Mouse (Mus musculus) hindbrain, embryonic 11.5 days (tissue): ENCODE measurements around the gene Gm11568. TPM values are rescaled to one million over a fixed set of nuclear protein-coding genes. Genes with fewer than 3 reads are reported as not detected.
"Not testable (repeated sequence)": the region's sequence is repeated elsewhere in the genome, so short reads cannot be mapped to it uniquely, and the experiment has no call there.

Experiments used
- ATAC-seq: fragments of 200-750 bp; cut with Nextera tagmentation; 2 replicates; pipeline ENCODE4 v1.8.0; 2017; ENCODE audit warnings: mild to moderate bottlenecking, moderate TSS enrichment, moderate library complexity; ENCODE audit not compliant: low FRiP score
- DNase-seq: peaks from one replicate; pipeline ENCODE4 v3.0.0-alpha.2; 2015; ENCODE audit warnings: low spot score
- H3K27ac ChIP-seq: fragments of 300-500 bp; sonication (generic); 2 replicates; pipeline ENCODE4 v1.5.1; 2014; ENCODE audit warnings: mild to moderate bottlenecking, low read depth, low read length
- H3K27me3 ChIP-seq: fragments of 300-500 bp; sonication (generic); 2 replicates; pipeline ENCODE4 v1.6.1; 2014; ENCODE audit warnings: mild to moderate bottlenecking, low read length, moderate library complexity, mixed read lengths; ENCODE audit not compliant: control insufficient read depth, insufficient read depth
- H3K36me3 ChIP-seq: fragments of 300-500 bp; sonication (generic); 2 replicates; pipeline ENCODE4 v1.6.1; 2014; ENCODE audit warnings: mild to moderate bottlenecking, low read length, moderate library complexity, mixed read lengths; ENCODE audit not compliant: control insufficient read depth, insufficient read depth
- H3K4me1 ChIP-seq: fragments of 300-500 bp; sonication (generic); replicated peaks from 2 replicates; pipeline ENCODE4 v1.6.1; 2014; ENCODE audit warnings: low read length, mixed read lengths; ENCODE audit not compliant: control insufficient read depth, insufficient read depth
- H3K4me2 ChIP-seq: fragments of 300-500 bp; sonication (generic); replicated peaks from 2 replicates; pipeline ENCODE4 v1.6.1; 2014; ENCODE audit warnings: mild to moderate bottlenecking, low read depth, low read length
- H3K4me3 ChIP-seq: fragments of 300-500 bp; sonication (generic); 2 replicates; pipeline ENCODE4 v1.5.1; 2014; ENCODE audit warnings: low read depth, low read length
- H3K9ac ChIP-seq: fragments of 300-500 bp; sonication (generic); 2 replicates; pipeline ENCODE4 v1.6.1; 2014; ENCODE audit warnings: low read depth, low read length
- H3K9me3 ChIP-seq: fragments of 300-500 bp; sonication (generic); 2 replicates; pipeline ENCODE4 v1.6.1; 2016; ENCODE audit warnings: low read length; ENCODE audit not compliant: control insufficient read depth
- WGBS: fragments of 180-500 bp; shearing (Covaris S2); extraction: QIAGEN DNeasy Blood & Tissue Kit; methylation state at CpG from one replicate; pipeline ENCODE4 v1.1.7; 2014; 5-methylcytosine and 5-hydroxymethylcytosine counted together
- polyA plus RNA-seq: library from polyadenylated mRNA; unstranded; fragments of >200 nt; fragmentation: Nextera tagmentation; extraction: Ambion mirVana; gene quantifications from 2 replicates; pipeline ENCODE4 v1.2.1, GENCODE M21; 2014

Gene Gm11568
- polyA plus RNA-seq, 1 experiment from 2014 or later, result not detected

GRCm38 (mm10) chr11:99864176-99864575, 6.5 kb downstream of the Gm11568 start, which contains the start of gene Gm11559:
Gene Gm11559, plus strand, starts transcription at chr11:99864476.
- ATAC-seq, H3K27me3 ChIP-seq, H3K27ac ChIP-seq, H3K9me3 ChIP-seq, H3K4me2 ChIP-seq, H3K4me1 ChIP-seq, H3K36me3 ChIP-seq, H3K9ac ChIP-seq, H3K4me3 ChIP-seq, DNase-seq: not testable (repeated sequence)
- WGBS, result 87% methylated on average over 1 of the region's 1 CpGs

GRCm38 (mm10) chr11:99873089-99873488, 15.4 kb downstream of the Gm11568 start, which contains the start of gene Krtap9-1:
Gene Krtap9-1, plus strand, starts transcription at chr11:99873389.
- H3K4me1 ChIP-seq, H3K4me3 ChIP-seq, H3K27me3 ChIP-seq, H3K9me3 ChIP-seq, H3K27ac ChIP-seq, DNase-seq, H3K36me3 ChIP-seq, ATAC-seq, H3K4me2 ChIP-seq, H3K9ac ChIP-seq: not testable (repeated sequence)
- WGBS, result 78% methylated on average over 1 of the region's 1 CpGs

- not testable (repeated sequence) for H3K4me1 ChIP-seq, ATAC-seq
Measured at GRCm38 (mm10) chr11:99878887-99879286, 21.2 kb downstream of the Gm11568 start, which contains the start of gene Gm11567. Gene Gm11567, plus strand, starts transcription at chr11:99879187.

GRCm38 (mm10) chr11:99907620-99908019, 49.9 kb downstream of the Gm11568 start, which contains the start of gene Krtap31-1:
Gene Krtap31-1, plus strand, starts transcription at chr11:99907920.
- DNase-seq (no peak), ATAC-seq (no peak)
- no peak within 1 kb of the TSS for H3K9ac ChIP-seq
- no peaks in the 10 kb centered on the region for H3K27me3 ChIP-seq
- no peaks in the 10 kb centered on the region for H3K4me1 ChIP-seq
- H3K36me3 ChIP-seq, result no peaks in the 10 kb centered on the region
- no peak within 1 kb of the TSS for H3K4me3 ChIP-seq
- 88% methylated on average over 2 of the region's 2 CpGs for WGBS
- no peak within 1 kb of the TSS for H3K4me2 ChIP-seq
- H3K27ac ChIP-seq, result no peak within 1 kb of the TSS
- no peaks in the 10 kb centered on the region for H3K9me3 ChIP-seq

More at GRCm38 (mm10) chr11:99878887-99879286, 21.2 kb downstream of the Gm11568 start, which contains the start of gene Gm11567:
- not testable (repeated sequence) for H3K36me3 ChIP-seq, DNase-seq, H3K9ac ChIP-seq, H3K27ac ChIP-seq, H3K9me3 ChIP-seq, H3K4me3 ChIP-seq, H3K4me2 ChIP-seq, H3K27me3 ChIP-seq
- WGBS, result 60% methylated on average over 1 of the region's 1 CpGs

Other genes starting within 250 kb of the Gm11568 start
- not detected in 2 replicates for gene Gm11937, start 247.7 kb upstream of the Gm11568 start, polyA plus RNA-seq
- not detected in 2 replicates for gene Krtap2-4, start 243.1 kb upstream of the Gm11568 start, polyA plus RNA-seq
- not detected in 2 replicates for gene Gm11562, start 237.5 kb upstream of the Gm11568 start, polyA plus RNA-seq
- gene Krtap4-1, start 229.7 kb upstream of the Gm11568 start, polyA plus RNA-seq, result not detected in 2 replicates
- not detected in 2 replicates for gene Krtap4-2, start 222.8 kb upstream of the Gm11568 start, polyA plus RNA-seq
- gene Krtap4-7, start 213.8 kb upstream of the Gm11568 start, polyA plus RNA-seq, result not detected in 2 replicates
- gene Gm11555, start 207.7 kb upstream of the Gm11568 start, polyA plus RNA-seq, result not detected in 2 replicates
- gene Gm11563, start 199.0 kb upstream of the Gm11568 start, polyA plus RNA-seq, result not detected in 2 replicates
- not detected in 2 replicates for gene Krtap4-6, start 192.0 kb upstream of the Gm11568 start, polyA plus RNA-seq
- not detected in 2 replicates for gene Gm14190, start 167.2 kb upstream of the Gm11568 start, polyA plus RNA-seq
- gene Gm14180, start 123.6 kb upstream of the Gm11568 start, polyA plus RNA-seq, result not detected in 2 replicates
- gene Gm11595, start 85.0 kb upstream of the Gm11568 start, polyA plus RNA-seq, result not detected in 2 replicates
- not detected in 2 replicates for gene Krtap4-8, start 77.2 kb upstream of the Gm11568 start, polyA plus RNA-seq
- not detected in 2 replicates for gene Krtap4-9, start 72.7 kb upstream of the Gm11568 start, polyA plus RNA-seq
- not detected in 2 replicates for gene Gm11596, start 64.5 kb upstream of the Gm11568 start, polyA plus RNA-seq
- gene Gm11569, start 59.0 kb upstream of the Gm11568 start, polyA plus RNA-seq, result not detected in 2 replicates
- not detected in 2 replicates for gene Gm11554, start 53.5 kb upstream of the Gm11568 start, polyA plus RNA-seq
- gene Krtap4-13, start 48.0 kb upstream of the Gm11568 start, polyA plus RNA-seq, result not detected in 2 replicates
- not detected in 2 replicates for gene Gm11564, start 42.3 kb upstream of the Gm11568 start, polyA plus RNA-seq
- gene 2300003K06Rik, start 19.9 kb upstream of the Gm11568 start, polyA plus RNA-seq, result not detected in 2 replicates
- not detected in 2 replicates for gene Krtap4-16, start 6.3 kb upstream of the Gm11568 start, polyA plus RNA-seq
- not detected in 2 replicates for gene Gm11559, start 6.6 kb downstream of the Gm11568 start, polyA plus RNA-seq
- gene Krtap9-1, start 15.5 kb downstream of the Gm11568 start, polyA plus RNA-seq, result not detected in 2 replicates
- not detected in 2 replicates for gene Gm11567, start 21.3 kb downstream of the Gm11568 start, polyA plus RNA-seq
- gene Krtap31-1, start 50.0 kb downstream of the Gm11568 start, polyA plus RNA-seq, result not detected in 2 replicates
- not detected in 2 replicates for gene Gm11565, start 56.8 kb downstream of the Gm11568 start, polyA plus RNA-seq
- not detected in 2 replicates for gene Krtap31-2, start 78.4 kb downstream of the Gm11568 start, polyA plus RNA-seq
- not detected in 2 replicates for gene Krtap9-5, start 90.6 kb downstream of the Gm11568 start, polyA plus RNA-seq
- gene Krtap29-1, start 121.1 kb downstream of the Gm11568 start, polyA plus RNA-seq, result not detected in 2 replicates
- gene Krtap16-1, start 128.7 kb downstream of the Gm11568 start, polyA plus RNA-seq, result not detected in 2 replicates
- gene Krtap17-1, start 136.1 kb downstream of the Gm11568 start, polyA plus RNA-seq, result 0.23 TPM in 1 of 2 replicates, not detected in the other
- not detected in 2 replicates for gene Krt33a, start 158.3 kb downstream of the Gm11568 start, polyA plus RNA-seq
- not detected in 2 replicates for gene Krt33b, start 172.0 kb downstream of the Gm11568 start, polyA plus RNA-seq
- not detected in 2 replicates for gene Krt34, start 183.6 kb downstream of the Gm11568 start, polyA plus RNA-seq
- gene Krt31, start 192.6 kb downstream of the Gm11568 start, polyA plus RNA-seq, result not detected in 2 replicates
- not detected in 2 replicates for gene Krt32, start 230.3 kb downstream of the Gm11568 start, polyA plus RNA-seq
- not detected in 2 replicates for gene Krt35, start 238.3 kb downstream of the Gm11568 start, polyA plus RNA-seq
- not detected in 2 replicates for gene Krt36, start 247.7 kb downstream of the Gm11568 start, polyA plus RNA-seq